Mouse (Mus musculus): ENCODE measurements around the gene Aqp11. TPM values are rescaled to one million over a fixed set of nuclear protein-coding genes. Genes with fewer than 3 reads are reported as not detected.

Aqp11 gene
- 1.8 TPM for polyA plus RNA-seq (2017; shearing (Covaris generic))

DNA sequence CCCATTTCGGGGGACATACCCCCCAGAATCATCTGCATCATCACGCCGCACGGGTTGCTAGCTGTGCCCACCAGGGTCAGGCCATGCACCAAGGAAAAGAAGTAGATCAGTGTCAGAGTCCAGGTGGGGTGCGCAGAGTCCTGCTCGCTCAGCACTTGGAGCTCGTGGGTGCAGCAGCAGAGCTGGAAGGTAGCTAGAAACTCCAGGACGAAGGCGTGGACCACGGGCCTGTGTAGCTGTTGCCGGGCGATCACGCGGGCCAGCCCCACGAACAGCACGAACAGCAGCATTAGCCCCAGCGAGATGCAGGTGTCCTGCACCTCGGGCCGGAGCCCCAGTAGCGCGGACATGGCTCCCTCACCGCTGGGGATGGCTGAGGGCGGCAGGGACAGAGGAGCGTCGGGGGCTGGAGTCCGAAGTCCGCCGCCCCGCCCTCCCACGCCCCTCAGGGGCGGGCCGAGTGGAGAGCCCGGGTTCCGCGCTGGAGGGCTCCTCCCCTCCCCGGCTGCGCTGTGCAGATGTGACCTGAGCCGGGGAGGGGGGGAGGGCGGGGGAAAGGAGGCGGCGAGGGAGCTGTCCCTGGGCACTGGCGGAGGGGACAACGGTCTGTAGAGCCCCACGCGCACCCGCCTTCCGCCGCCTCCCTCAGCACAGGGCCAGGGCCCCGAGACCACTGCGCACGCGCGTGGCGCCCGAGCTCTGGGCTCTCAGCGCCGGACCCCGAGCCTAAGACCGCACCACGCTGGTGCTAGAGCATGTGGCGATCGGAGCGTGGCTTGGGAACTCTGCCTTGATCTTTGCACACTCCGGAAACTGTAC is at the start of gene Aqp11:
Gene Aqp11 (minus strand): TSS at position 652 of the 819 bp plus-strand sequence.

DNA sequence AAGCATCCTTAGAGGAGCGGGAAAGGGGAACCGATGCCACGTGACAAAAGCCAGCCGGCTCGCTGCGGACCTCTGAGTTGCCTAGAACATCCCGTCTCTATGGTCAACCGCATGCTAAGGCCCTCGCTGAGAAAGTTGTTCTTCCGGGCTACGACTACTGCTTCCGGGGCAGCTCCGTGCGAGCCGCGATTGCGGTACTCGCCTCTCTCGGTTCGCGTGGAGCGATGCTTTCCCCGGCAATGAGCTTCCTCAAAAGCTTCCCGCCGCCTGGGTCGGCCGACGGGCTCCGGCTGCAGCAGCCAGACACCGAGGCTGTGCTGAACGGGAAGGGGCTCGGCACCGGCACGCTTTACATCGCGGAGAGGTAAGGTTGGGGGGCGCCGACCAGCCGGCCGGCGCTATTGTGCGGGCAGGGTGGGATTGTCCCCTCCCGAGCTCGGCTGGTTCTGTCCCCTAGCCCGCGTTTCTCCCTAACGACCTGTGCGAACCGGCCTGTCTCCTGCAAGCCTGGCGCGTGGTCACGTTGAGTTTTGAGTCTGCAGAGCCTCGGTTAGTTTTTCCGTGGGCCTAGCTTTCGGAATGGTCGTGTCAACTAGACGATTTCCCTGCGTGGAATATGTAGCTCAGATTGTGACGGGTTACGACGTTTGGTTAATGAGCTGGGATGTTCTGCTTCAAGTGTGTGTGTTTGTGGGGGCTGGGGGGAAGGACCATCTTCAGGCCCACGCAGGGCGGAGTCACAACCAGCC is 41.4 kb downstream of the Aqp11 start, which contains the start of gene Clns1a:
Gene Clns1a (plus strand): TSS at position 129 of the 749 bp plus-strand sequence.

Other genes starting within 250 kb of the Aqp11 start
- 47.4 TPM for gene Aamdc, start 158.8 kb downstream of the Aqp11 start, polyA plus RNA-seq (2017; shearing (Covaris generic))
- gene Rsf1, start 158.4 kb downstream of the Aqp11 start, polyA plus RNA-seq (2017; shearing (Covaris generic)): 50.3 TPM
- 127 TPM for gene Clns1a, start 41.7 kb downstream of the Aqp11 start, polyA plus RNA-seq (2017; shearing (Covaris generic))
- gene Pak1, start 50.3 kb upstream of the Aqp11 start, polyA plus RNA-seq (2017; shearing (Covaris generic)): 6.8 TPM
- not detected for gene Gdpd4, start 181.7 kb upstream of the Aqp11 start, polyA plus RNA-seq (2017; shearing (Covaris generic))

Measured in CD4-positive, CD25-positive, alpha-beta regulatory T cell (primary cell).